Mouse (Mus musculus) lung, postnatal 25 days (tissue): ENCODE results near the gene Mavs.
A peak's percentile ranks its signal among the peaks of the same experiment; 100 is the strongest.
"Not testable (repeated sequence)": the region's sequence is repeated elsewhere in the genome, so short reads cannot be mapped to it uniquely, and the experiment has no call there.

Experiments
- DNase-seq: peaks from one replicate; pipeline ENCODE4 v3.0.0; 2022; ENCODE audit warnings: low spot score

The Mavs gene

DNA sequence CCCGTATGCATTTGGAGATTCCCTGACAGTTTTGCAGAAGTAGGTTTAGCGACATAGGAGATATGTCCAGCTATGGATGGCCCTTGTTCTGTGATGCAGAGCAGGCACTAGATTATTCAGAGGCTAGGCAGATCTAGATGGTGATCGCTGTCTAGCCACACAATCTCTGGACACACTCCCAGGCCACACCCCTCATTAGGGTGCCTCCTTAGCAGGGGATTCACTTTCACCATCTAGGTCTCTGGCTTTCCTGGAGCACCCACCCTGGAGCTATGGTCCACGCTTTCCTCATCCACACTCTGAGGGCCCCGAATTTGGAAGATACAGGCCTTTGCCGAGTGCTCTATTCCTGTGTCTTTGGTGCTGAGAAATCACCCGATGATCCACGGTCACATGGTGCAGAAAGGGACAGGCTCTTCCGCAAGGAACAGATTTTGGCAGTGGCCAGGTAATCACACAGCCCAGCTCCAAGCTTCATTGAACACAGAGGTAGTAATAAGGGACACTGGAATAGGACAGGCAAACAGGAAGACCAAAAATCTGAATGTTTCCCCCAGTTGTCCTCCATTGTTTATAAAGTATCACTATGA lies 22.7 kb upstream of the Mavs start:
- peak; percentile 25 for DNase-seq

DNA sequence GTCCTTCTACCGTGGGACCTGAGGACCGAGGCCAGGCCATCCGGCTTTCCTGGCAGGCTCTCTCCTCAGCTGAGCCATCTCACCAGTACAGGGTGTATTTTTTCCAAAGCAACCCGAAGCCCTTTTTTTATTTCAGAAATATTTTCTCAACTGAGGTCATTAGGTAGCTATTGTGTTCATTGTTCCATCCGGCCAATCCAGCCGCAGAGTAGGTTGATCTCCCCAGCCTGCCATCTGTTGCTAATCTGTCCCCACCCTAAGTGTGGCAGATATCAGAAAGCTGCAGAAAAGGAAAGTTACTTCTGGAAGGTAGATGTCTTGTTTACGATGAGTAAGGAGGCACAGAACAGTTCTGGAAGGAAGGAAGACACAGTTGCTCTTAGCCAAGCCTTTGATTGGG lies 20.1 kb upstream of the Mavs start:
- no peak for DNase-seq

DNA sequence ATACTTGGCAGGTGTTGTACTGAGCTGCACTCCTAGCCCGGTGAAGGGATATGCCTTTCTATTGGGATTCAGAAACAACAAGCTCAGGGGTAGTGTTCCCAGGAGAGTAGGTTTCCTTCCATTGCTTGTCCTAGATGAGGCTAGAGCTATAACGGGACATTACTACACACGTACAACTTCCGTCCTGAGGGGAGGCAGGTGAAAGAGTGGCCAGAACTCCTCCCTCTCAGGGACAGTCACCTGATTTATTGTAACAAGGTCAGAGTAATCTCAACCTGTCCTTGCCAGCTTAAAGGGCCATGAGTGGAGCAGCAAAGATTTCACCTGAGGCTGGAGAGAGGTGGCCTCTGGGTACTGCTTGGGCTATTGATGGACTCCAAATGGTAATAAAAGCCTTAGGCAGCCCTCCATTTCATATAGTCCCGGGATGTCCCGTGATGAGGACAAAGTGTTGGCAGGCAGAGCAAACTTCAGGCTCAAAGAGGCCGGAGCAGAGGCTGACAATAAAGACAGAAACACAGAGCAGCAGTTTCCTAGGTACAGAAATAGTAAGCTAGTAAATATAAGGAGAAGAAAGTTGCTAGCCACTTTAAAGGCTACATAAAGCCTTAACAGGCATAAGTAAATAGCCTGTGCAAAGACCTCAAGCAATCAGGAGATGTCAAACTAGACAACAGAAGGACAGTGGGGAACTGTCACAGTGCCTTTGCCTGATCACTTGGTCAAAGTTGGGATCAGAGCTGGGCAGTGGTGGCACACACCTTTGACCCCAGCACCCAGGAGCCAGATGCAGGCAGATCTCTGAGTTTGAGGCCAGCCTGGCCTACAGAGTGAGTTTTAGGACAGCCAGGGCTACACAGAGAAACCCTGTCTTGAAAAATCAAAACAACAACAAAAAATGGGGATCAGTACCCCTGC lies 17.7 kb upstream of the Mavs start:
- DNase-seq: peak; percentile 18

DNA sequence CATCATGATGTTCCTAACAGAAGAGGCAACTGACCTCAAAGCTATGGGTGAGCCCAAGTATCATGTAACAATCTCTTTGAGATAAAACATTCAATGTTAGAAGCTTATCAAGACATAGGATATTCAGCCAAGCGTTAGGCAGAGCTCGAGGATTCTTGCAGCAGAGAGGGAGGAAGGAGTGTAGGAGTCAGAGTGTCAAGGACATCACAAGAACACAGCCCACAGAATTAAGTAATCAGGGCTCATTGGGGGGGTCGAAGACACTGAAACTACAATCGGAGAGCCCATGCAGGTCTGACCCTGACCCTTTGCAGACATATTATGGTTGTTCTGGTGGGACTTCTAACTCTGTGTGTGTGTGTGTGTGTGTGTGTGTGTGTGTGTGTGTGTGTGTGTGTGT lies 13.8 kb upstream of the Mavs start:
- DNase-seq: no peak

DNA sequence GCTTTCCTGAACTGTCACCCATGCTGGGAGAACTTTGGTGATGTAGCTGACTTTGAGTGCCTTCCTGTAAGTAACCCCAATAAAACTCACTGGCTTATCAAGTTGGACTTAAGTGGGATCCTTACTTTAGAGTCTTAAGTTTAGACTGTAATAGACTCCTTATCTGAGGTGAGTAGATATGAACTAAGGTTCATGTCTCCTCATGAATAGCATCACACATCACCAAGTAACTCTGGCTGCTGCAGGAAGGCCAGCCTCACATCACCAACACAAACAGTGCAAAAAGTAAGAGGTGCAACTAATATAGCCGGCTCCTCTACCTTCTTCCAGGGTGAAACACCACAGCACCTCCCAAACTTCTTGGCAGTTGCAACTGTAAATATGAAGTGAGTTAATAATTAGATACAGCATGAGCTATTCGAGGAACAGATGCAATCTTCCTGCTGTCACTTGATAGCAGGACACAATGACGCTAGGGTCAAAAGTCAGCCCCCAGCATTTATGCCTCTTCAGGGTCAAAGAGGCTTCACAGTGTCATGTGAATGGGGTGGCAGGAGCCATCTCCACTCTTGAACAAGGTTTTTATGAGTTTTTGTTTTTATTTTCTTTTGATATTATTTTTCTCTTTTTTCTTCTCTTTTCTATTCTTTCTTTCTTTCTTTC lies 11.9 kb upstream of the Mavs start:
- no peak for DNase-seq

DNA sequence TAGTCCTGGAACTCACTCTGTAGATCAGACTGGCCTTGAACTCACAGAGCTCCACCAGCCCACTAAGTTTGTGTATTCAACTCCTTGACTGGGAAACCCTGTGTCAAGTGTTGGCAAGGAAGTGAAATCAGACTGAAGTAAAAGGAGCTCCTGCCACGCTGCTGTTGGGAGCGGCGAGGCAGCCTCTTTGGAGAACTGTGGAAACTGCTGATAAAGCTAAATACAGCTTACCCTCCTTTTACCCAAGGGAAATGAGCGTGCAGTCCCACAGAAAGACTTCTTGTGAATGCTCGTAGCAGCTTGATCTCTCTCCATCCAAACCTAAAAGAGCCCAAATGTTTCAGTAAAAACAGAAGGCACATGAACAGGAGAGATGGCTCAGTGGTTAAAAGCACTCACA lies 11.3 kb upstream of the Mavs start:
- no peak for DNase-seq

DNA sequence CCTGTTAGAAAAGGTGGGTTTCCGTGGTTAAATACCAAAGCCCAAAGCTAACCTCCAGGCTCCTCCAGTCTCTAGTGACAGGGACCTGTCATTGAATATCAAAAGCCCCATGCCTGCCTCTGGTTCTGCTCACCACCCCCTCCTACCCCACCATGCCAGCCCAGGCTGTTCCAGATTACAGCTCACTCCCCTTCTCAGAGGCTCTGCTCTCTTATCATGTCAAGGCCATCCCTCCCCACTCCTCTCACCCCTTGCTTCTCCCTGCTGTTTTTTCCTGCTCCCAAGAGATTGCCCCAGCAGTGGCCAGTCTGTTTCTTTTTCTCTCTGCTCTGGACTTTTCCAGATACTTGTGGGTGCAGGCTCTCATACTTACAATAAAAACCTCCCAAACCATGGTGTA lies 10.3 kb upstream of the Mavs start:
- no peak for DNase-seq

DNA sequence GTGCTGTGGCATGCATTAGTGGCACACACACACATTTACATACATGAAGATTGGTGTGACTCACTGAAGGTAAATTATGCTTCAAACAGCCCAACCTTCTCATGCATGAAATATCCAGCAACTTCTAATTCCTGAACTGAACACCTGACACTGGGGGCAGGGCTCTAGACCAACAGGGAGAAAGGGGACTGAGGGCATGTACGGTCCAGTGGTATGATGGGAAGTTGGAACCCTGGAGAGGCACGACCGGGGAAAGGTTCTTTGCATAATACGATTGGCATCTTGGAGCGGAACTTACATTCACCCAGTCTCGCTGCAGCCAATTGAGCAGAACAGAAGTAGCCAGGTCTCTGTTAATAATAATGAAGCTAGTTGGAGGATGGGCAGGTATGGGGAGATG lies 8.7 kb upstream of the Mavs start:
- no peak for DNase-seq

DNA sequence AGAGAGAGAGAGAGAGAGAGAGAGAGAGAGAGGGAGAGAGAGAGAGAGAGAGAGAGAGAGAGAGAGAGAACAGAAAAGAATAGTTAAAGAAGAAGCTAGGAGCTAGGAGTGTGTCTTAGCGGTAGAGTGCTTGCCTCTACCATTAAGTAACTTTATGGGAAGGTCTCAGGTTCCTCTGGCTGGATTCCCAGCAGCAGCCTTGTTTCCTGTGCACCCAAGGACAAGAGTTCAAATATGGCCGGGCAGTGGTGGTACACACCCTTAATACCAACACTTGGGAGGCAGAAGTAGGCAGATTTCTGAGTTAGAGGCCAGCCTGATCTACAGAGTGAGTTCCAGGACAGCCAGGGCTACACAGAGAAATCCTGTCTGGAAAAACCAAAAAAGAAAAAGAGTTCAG lies 7.2 kb upstream of the Mavs start:
- not testable (repeated sequence) for DNase-seq

DNA sequence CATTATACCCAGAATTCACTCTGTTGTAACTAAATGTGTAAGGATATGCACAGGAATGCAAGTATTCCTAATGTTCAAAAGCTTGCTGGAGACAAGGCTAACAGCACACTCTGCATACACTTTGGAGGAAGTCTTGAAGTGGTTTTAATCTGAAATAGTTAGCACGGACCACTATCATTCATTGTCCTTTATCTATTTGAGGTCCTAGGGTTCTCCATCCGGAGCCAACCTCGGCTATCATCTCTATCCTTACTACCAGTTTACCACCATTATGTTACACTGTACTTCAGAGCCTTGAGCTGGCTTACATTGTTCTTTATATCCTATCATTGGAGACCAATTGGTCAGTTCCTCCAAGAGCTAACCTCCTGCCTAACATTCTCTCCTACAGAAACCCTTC lies 6.6 kb upstream of the Mavs start:
- no peak for DNase-seq

DNA sequence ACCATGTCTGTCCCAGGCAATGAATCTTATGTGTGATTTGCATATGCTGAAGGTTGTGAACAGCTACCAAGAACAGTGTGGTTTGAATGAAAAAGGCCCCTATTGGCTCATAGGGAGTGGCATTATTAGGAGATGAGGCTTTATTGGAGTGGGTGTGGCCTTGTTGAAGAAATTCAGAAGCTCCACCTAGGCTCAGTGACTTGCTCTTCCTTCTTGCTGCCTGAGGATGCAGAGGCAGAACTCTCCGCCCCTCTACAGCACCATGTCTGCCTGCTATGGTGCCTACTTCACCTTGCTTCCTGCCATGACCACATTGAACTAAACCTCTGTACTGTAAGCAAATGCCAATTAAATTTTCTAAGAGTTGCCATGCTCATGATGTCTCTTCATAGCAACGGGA lies 1.3 kb upstream of the Mavs start:
- DNase-seq: no peak

DNA sequence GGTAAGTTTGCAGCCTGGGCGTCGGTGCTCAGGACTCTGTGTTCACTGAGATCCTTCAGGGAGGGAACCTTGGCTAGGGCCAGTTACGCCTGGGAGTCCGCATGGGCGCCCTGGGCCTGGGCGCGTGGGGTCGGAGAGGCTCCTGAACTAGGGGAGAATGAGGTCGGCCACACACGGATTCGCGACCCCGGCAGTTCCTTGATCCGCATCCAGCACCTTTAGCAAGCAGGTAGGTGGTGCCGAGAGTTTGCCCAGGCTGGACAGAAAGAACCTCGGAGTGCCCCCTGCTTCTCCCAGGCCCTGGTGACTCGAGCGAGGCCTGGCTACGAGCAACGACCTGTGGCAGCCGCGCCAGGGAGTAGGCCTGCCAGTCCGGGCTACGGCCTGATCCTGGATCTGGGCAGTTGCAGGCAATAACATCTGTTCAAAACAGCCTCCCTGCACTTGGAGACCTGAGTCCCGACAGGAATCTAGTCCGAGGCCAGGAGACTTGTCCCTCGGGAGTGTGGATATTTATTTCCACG lies 326 bp downstream of the Mavs start:
- DNase-seq: peak; percentile 5

DNA sequence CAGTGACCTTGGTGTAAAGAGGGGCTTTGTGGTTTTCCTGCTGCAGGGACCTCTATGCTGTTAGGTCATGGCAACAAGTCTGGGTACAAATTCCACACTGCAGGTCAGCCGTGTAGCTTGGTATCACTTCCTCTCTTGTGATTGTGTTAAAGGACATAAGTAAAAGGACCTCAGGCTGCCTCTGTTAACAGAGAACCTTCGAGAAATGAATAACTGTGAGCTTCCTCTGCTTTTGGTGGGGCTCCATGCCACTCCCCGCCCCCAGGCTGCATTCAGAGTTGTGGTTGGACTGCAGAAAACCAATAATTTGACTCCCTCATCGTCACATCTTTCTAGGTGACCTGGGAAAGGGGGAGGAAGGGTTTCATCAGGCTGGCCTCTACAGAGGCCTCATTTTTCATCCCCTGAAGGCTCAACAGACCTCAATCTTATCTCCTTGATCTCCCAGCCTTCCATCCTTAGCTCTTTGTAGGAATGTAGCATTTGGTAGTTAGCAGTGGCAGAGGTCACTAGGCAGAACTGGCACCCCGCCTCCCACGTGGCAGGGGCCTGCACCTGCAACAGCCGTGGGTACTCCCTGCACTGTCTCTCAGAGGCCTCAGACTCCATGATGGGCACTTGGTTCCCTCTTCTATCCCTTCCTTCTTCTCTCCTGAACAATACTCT lies 1.2 kb downstream of the Mavs start:
- DNase-seq: peak; percentile 21

DNA sequence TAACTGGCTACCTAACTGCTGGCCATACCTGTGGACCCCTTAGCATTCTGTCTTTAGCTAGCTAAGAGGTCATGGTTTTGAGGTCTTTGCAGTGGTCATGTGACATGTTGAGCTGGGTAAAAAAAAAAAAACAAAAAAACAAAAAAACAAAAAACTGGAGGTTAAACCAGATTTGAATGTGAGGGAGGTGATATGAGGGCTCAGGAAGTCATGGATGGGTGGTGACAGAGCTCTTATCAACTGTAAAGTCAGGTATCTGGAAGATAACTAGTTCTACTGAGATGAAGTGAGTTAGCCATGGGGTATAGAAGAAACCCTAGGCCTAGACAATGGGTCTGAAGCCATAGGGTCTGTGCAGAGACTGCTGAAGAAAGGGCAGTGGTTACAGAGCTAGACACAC lies 8.3 kb downstream of the Mavs start:
- DNase-seq: no peak

DNA sequence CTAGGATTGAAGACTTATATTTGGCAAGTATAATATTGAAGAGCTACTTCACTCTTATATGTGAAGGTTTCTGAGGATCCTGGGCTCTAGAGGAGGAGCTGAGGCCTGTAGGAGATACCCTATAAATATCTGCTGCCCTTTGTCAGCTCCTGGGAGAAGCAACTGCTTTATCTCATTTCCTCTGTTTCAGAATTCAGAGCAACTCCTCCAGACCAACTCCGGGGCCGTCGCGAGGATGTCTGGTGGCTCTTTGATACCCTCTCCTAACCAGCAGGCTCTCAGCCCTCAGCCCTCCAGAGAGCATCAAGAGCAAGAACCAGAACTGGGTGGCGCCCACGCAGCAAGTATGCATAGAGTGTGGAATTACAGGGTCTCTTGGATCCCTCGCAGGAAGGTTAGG lies 9.1 kb downstream of the Mavs start:
- no peak for DNase-seq

DNA sequence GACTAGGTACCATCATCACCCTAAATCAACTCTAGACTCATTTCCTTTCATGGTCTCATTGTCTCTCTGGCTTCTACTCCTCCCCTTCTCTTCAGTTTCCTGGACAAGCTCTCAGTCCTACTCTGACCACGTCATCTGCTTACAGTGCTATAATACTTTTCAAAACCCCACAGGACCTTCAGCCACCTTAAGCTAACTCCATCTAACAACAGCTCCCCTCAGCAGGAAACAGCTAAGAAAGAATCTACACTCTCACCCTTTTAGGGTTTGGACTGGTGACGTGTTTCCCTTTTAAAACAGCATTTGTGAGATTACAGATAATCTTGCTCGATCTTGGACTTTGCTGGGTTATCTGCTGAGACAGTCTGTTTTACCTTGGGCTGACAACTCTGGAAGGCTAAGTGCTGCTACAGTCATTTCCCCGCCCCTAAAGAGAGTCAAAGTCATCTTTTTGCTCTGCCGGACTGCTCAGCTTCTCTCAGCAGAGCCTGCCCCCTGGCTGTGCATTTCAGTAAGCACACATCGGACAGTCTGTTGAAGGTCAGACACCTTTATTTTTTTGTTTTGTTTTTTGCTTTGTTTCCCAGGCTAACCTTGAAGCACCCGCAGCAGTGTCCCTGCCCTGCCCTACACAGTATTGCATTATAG lies 19.9 kb downstream of the Mavs start:
- DNase-seq: peak; percentile 80

DNA sequence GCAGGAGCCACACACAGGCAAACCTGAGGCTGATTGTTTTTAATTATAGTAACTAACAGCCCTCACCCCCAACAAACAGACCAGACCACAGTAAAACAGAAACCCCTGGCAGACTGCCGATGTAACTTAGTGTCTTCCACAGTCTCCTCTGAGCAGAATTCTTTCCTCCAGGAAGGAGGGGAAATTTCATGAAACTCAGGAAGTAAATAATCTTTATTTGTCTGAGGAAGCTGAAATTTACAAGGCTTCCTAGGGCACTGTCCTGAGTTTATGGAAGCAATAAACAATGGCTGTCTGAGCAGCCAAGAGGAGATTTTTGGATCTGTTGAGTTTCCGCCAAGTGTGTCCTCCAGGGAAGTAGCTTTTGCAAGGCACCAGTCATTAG lies 20.5 kb downstream of the Mavs start:
- peak; percentile 45 for DNase-seq

DNA sequence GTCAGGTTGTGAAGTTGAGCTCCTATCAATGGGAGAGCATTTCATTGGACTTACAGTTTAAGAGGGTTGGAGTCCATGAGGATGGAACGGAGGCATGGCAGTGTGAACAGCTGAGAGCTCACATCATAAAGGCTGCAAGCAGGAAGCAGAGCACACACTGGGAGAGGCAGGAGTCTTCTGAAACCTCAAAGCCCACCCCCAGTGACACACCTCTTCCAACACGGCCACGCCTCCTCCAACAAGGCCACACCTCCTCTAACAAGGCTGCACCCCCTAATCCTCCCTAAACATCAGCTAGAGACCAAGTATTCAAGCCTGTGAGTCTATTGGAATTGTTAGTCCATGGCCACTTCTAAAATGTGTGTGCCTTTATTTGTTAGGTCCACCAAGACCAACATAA lies 21.9 kb downstream of the Mavs start:
- no peak for DNase-seq

DNA sequence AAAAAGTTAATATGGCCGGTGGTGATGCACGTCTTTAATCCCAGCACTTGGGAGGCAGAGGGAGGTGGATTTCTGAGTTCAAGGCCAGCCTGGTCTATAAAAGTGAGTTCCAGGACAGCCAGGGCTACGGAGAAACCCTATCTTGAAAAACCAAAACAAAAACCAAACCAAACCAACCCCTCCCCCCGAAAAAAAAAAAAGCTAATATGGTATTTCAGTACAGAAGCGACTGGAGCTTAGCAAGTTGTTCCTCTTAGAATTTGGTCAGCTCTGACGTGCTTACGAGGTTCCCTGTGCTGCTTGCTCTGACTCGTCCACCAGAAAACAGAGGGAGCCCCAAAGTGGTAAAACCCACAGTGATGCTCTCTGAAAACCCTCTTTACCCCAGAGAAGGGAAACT lies 24.8 kb downstream of the Mavs start:
- DNase-seq: no peak

DNA sequence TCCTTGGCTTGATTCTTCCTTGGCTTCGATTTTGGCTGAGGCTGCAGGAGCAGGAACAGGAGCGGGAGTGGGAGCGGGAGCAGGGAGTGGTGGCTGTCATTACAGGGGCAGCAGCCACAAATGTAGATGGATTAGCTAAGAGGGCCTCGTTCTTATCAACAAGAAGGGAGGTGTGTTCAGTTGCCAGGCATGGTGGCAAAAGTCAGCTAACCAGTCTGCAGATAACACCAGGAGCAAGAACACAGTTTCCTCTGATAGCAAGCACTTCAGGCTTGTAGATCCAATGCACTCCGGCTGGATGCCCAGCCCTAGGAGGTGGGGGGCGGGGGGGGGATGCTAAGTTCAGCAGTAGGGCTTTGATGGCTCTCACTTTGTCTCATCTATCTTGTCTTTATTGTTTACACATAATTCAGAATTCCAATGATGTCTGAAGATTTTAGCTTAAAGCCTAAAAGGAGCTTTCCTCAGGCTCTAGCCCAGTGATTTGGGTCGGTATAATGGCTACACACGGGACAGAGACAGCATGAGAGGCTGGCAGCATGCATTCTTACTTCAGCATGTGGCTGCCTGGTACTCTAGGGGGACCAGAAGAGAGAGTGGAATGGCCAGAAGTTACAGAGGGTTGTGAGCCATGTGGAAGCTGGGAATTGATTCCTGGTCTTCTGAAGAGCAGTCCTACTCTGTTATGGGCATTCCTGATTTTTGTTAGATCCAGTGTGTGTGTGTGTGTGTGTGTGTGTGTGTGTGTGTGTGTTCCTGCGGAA lies 26.9 kb downstream of the Mavs start:
- no peak for DNase-seq

DNA sequence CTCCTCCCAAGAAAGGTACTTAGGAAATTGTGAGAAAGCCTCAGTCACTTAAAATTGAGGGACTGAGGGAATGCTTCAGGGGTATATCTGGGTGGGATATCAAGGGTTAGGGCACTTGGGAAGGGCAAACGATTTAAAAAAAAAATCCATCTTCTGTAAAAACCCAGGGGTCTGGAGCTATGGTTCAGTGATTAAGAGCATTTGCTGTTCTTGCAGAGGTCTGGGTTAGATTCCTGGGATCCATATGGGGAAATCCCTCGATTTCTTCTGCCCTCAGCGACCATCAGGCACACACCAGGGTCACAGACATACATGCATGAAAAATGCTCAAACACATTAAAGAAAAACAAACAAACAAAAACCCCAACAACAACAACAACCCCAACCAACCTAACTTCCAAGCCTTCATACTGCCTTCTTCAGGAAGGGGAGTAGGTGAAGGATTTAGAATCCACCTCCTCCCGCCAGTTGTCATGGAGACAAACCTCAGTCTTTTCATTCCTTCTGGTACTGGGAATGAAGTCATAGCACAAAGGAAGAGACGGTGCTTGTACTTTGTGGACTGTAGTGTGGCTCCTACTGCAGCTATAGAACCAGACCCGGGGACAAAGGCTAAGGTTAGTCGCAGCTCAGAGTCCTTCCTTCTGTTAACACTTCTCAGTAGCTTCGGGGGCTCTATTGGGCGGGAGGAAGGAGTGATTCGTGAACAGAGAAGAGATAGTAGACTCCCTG lies 27.8 kb downstream of the Mavs start:
- DNase-seq: no peak
